In the genomic region with DNA sequence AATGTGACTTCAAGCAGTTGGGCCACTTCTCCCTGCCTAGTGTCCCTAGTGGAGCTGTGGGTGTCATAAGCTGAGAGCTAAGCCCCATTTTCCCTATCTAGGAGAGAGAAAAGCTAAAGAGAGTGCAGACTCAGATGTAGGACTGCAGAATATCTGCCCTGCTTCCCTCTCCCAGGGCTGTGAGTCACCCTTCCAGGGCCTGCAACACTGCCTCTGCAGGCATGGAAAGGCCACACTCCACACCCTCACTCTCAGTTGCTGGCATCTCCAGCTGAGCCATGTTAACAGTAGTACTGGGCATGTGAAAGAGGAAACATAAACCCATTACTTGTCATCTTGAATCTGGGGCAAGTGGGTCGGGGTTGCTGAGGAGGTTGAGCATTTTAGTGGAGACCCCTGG, we compare ENCODE assay signal across 21 mouse cellular contexts. TPM values are rescaled to one million over a fixed set of nuclear protein-coding genes. Genes with fewer than 3 reads are reported as not detected.
DNase-seq lines count a peak whose midpoint lies in the region; ATAC-seq and TF ChIP-seq lines count a peak whose summit lies in the region.
"Had no signal": no experiment of that assay in that cellular context is flagged by ENCODE, and none has a peak within 500 bp of the region (broad histone marks: within the 10 kb centered on the region; RNA-seq: fewer than 3 reads in every experiment).

No protein-coding gene starts in this region.

- H3K4me1 ChIP-seq in intestine, postnatal 0 days (replicated peaks; ENCODE audit: control insufficient read depth, insufficient read depth, low read length): no peaks in the 10 kb centered on the region
- no peaks in the 10 kb centered on the region for H3K4me1 ChIP-seq in intestine, embryonic 16.5 days (ENCODE audit: control insufficient read depth, insufficient read depth, low read length)
- no peaks in the 10 kb centered on the region for H3K4me1 ChIP-seq in midbrain, embryonic 15.5 days
- H3K4me1 ChIP-seq: stomach, embryonic 15.5 days had no signal

- no peaks in the 10 kb centered on the region for H3K9me3 ChIP-seq in intestine, postnatal 0 days (ENCODE audit: control insufficient read depth)
- no peaks in the 10 kb centered on the region for H3K9me3 ChIP-seq in intestine, embryonic 16.5 days (ENCODE audit: control insufficient read depth, low read length)
- no peaks in the 10 kb centered on the region for H3K9me3 ChIP-seq in midbrain, embryonic 15.5 days
- H3K9me3 ChIP-seq: G1E; stomach, embryonic 15.5 days had no signal

- no peaks in the 10 kb centered on the region for H3K36me3 ChIP-seq in intestine, postnatal 0 days (ENCODE audit: control insufficient read depth, insufficient read depth)
- no peaks in the 10 kb centered on the region for H3K36me3 ChIP-seq in intestine, embryonic 16.5 days (ENCODE audit: control insufficient read depth, insufficient read depth, low read length)
- H3K36me3 ChIP-seq in midbrain, embryonic 15.5 days (replicated peaks): no peaks in the 10 kb centered on the region
- H3K36me3 ChIP-seq: G1E; stomach, embryonic 15.5 days had no signal

- DNase-seq in 3T3-L1 (ENCODE audit: low read depth, low spot score) (peak; percentile 65), Patski (ENCODE audit: low read depth, low spot score) (no peak)
- DNase-seq in adrenal gland, postnatal 36 days: peak; percentile 56
- DNase-seq in layer of hippocampus, postnatal 14 days (ENCODE audit: low spot score in 2 of 2): no peak
- no peak for DNase-seq in embryo, embryonic 9.5 days (ENCODE audit: extremely low spot score)
- DNase-seq: cerebellum, adult 9-11 months; embryo, embryonic 11 days; heart, adult 2 months; heart, postnatal 10 days; kidney, adult 11 months; liver, postnatal 0 days; retina, postnatal 1 day; thymus, postnatal 14 days had no signal

- no peak overlapping the region for H3K27ac ChIP-seq in intestine, postnatal 0 days (ENCODE audit: low read depth, low read length)
- H3K27ac ChIP-seq in intestine, embryonic 16.5 days (ENCODE audit: low read length): no peak overlapping the region
- no peak overlapping the region for H3K27ac ChIP-seq in midbrain, embryonic 15.5 days
- H3K27ac ChIP-seq: heart, adult 2 months; hindbrain, embryonic 14.5 days; stomach, embryonic 15.5 days had no signal

- in situ Hi-C loops in Patski (cut with MboI; ENCODE audit: low pct_unique_long_range_greater_than_20kb): loop anchor here (5.0 to 25.0 kb wide), 4 partner anchors 67 to 377 kb away; partner anchors contain the start of genes Chrnb4 and Wdr61

- H3K4me2 ChIP-seq in intestine, postnatal 0 days (replicated peaks; ENCODE audit: low read depth): no peak overlapping the region
- no peak overlapping the region for H3K4me2 ChIP-seq in intestine, embryonic 16.5 days (ENCODE audit: low read depth, low read length)
- no peak overlapping the region for H3K4me2 ChIP-seq in midbrain, embryonic 15.5 days
- H3K4me2 ChIP-seq: hindbrain, embryonic 14.5 days; stomach, embryonic 15.5 days had no signal

- POLR2A ChIA-PET in Patski (lab: Charles Lee): no interaction called here

- no peaks in the 10 kb centered on the region for H3K27me3 ChIP-seq in intestine, postnatal 0 days (replicated peaks; ENCODE audit: control insufficient read depth, insufficient read depth, low read length)
- no peaks in the 10 kb centered on the region for H3K27me3 ChIP-seq in intestine, embryonic 16.5 days (replicated peaks; ENCODE audit: control insufficient read depth, insufficient read depth, low read length)
- H3K27me3 ChIP-seq in Patski: no peaks in the 10 kb centered on the region
- no peaks in the 10 kb centered on the region for H3K27me3 ChIP-seq in midbrain, embryonic 15.5 days (replicated peaks)
- H3K27me3 ChIP-seq: stomach, embryonic 15.5 days had no signal

- H3K4me3 ChIP-seq in intestine, postnatal 0 days (ENCODE audit: low read depth, low read length): no peak overlapping the region
- H3K4me3 ChIP-seq in intestine, embryonic 16.5 days (ENCODE audit: low read length): no peak overlapping the region
- no peak overlapping the region for H3K4me3 ChIP-seq in midbrain, embryonic 15.5 days
- H3K4me3 ChIP-seq: heart, adult 2 months; stomach, embryonic 15.5 days had no signal

- peak; percentile 17; the same call in 1 of the 2 replicates for TF ChIP-seq CTCF in intestine, postnatal 0 days (IDR thresholded peaks at IDR 0.05; ENCODE audit: low read depth)
- peak; percentile 31 for TF ChIP-seq CTCF in Patski (IDR thresholded peaks at IDR 0.05)

- no peak for ATAC-seq in intestine, postnatal 0 days
- no peak for ATAC-seq in intestine, embryonic 16.5 days
- ATAC-seq in Patski: peak; percentile 85
- ATAC-seq in midbrain, embryonic 15.5 days (replicated peaks): no peak
- ATAC-seq: activated CD4-positive, CD25-positive, alpha-beta regulatory T cell, adult 4 months; forebrain, embryonic 16.5 days; liver, postnatal 0 days had no signal

- CTCF ChIA-PET in Patski (lab: Charles Lee): interaction anchor here (0.8 to 3.3 kb wide), 4 partner anchors 68 to 91 kb away, joined by 3 to 19 read pairs (median 4); no protein-coding TSS in a partner anchor

- WGBS in intestine, postnatal 0 days: 82% methylated on average over 1 of the region's 1 CpGs
- 81% methylated on average over 1 of the region's 1 CpGs for WGBS in intestine, embryonic 16.5 days
- 89% methylated on average over 1 of the region's 1 CpGs for WGBS in midbrain, embryonic 15.5 days

- H3K9ac ChIP-seq in intestine, postnatal 0 days (ENCODE audit: low read depth, low read length): no peak overlapping the region
- no peak overlapping the region for H3K9ac ChIP-seq in intestine, embryonic 16.5 days (ENCODE audit: low read depth, low read length)
- H3K9ac ChIP-seq in midbrain, embryonic 15.5 days: no peak overlapping the region
- H3K9ac ChIP-seq: hindbrain, embryonic 14.5 days; liver, postnatal 0 days; stomach, embryonic 15.5 days had no signal

RNA-seq across cellular contexts. Expression of gene Ube2q2, which starts 33.9 kb away (rescaled TPM):
- 17.0 TPM in 2 replicates for polyA plus RNA-seq in intestine, postnatal 0 days (2015; fragmentation: Nextera tagmentation; extraction: Ambion mirVana)
- 10.6 and 12.2 TPM in 2 replicates for polyA plus RNA-seq in intestine, embryonic 16.5 days (2015; fragmentation: Nextera tagmentation; extraction: Ambion mirVana)
- 33.9 TPM for polyA plus RNA-seq in Patski (2021)
- total RNA-seq in adrenal gland, postnatal 36 days (2021): 10 to 100 TPM; 48.2 to 55.3 TPM
- total RNA-seq in layer of hippocampus, postnatal 14 days (2021): 10 to 100 TPM; 49.2 to 55.2 TPM
- 39.3 and 40.3 TPM in 2 replicates for polyA plus RNA-seq in midbrain, embryonic 15.5 days (2015; fragmentation: Nextera tagmentation; extraction: Ambion mirVana)

Comparison
In these comparisons a context has a peak if more than half of its experiments do, and no peak if none do; other contexts are left out.
1. DNase-seq: peak in 3T3-L1 (single experiment) and adrenal gland, postnatal 36 days (2 of 2); none in Patski (single experiment), layer of hippocampus, postnatal 14 days (0 of 2) and embryo, embryonic 9.5 days (single experiment).